Mouse (Mus musculus) regulatory T cell (primary cell): Measurements from ENCODE around the gene Mrps23.

ENCODE experiments used
- in situ Hi-C: fragments of 300-600 bp; cut with MboI, MseI; formaldehyde crosslinking; loops from one replicate; pipeline ENCODE4 v1.15.1; 2025; ENCODE audit warnings: high pct_unique_total_duplicates

Gene Mrps23

GRCm38 (mm10) chr11:88248636-88249035 is 44.4 kb downstream of the Mrps23 start:
- in situ Hi-C loops: no loop called here

- in situ Hi-C loops: loop anchor here (5.0 kb wide), 1 partner anchor 577 kb away; no protein-coding TSS in a partner anchor
Observed at GRCm38 (mm10) chr11:88250568-88250967, 46.4 kb downstream of the Mrps23 start.

GRCm38 (mm10) chr11:88251295-88251694 is 47.1 kb downstream of the Mrps23 start:
- in situ Hi-C loops: loop anchor here (5.0 kb wide), 1 partner anchor 576 kb away; no protein-coding TSS in a partner anchor

- in situ Hi-C loops: loop anchor here (5.0 kb wide), 1 partner anchor 575 kb away; no protein-coding TSS in a partner anchor
Observed at GRCm38 (mm10) chr11:88251972-88252766, 48.0 kb downstream of the Mrps23 start.

- in situ Hi-C loops: loop anchor here (5.0 kb wide), 1 partner anchor 574 kb away; no protein-coding TSS in a partner anchor
Observed at GRCm38 (mm10) chr11:88252767-88253513, 48.8 kb downstream of the Mrps23 start.

GRCm38 (mm10) chr11:88253514-88254167 is 49.5 kb downstream of the Mrps23 start:
- in situ Hi-C loops: loop anchor here (5.0 kb wide), 1 partner anchor 574 kb away; no protein-coding TSS in a partner anchor

- in situ Hi-C loops: no loop called here
Observed at GRCm38 (mm10) chr11:88257700-88258099, 53.5 kb downstream of the Mrps23 start.

GRCm38 (mm10) chr11:88258212-88258611 is 54.0 kb downstream of the Mrps23 start:
- in situ Hi-C loops: no loop called here

- in situ Hi-C loops: no loop called here
Observed at GRCm38 (mm10) chr11:88260463-88260862, 56.3 kb downstream of the Mrps23 start.
